Mouse (Mus musculus): Measurements from ENCODE around the gene Ddx27.

DNA sequence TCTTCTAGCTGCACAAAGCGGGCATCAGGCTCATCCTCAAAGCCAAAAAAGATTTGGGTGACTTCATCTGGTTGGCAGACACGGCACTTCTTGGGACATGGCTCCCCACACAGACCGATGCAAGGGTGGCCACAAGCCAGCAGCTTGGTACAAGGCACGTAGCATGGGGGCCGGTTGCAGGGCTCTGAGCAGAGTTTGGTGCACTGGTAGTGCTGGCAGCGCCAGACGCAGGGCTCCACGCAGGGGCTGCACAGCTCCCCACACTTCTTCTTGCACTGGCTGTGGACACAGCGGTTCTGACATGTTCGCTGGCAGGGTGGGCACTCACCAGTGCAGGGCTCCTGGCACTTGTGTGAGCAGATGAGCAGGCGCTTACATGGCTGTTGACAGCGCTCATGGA, 22.7 kb downstream of the Ddx27 start:
- no peak for TF ChIP-seq POLR2A (IDR thresholded peaks at IDR 0.05; ENCODE audit: extremely low read depth, insufficient read depth, low read length)
- no peak for TF ChIP-seq CTCF (IDR thresholded peaks at IDR 0.05; ENCODE audit: low read depth, low read length)

Measured in liver, adult 2 months (tissue).